Mouse (Mus musculus) skeletal muscle tissue, adult 2 months (tissue): Measurements from ENCODE around the gene 4930524B15Rik.
"Not testable (repeated sequence)": the region's sequence is repeated elsewhere in the genome, so short reads cannot be mapped to it uniquely, and the experiment has no call there.

Experiments
- DNase-seq: peaks from one replicate; pipeline ENCODE4 v3.0.0-alpha.2; 2012; ENCODE audit warnings: low read depth, low spot score

4930524B15Rik gene

GRCm38 (mm10) chr11:31965256-31966134 is at the start of gene 4930524B15Rik:
Gene 4930524B15Rik (plus strand): TSS chr11:31965592.
- no peak for DNase-seq

DNA sequence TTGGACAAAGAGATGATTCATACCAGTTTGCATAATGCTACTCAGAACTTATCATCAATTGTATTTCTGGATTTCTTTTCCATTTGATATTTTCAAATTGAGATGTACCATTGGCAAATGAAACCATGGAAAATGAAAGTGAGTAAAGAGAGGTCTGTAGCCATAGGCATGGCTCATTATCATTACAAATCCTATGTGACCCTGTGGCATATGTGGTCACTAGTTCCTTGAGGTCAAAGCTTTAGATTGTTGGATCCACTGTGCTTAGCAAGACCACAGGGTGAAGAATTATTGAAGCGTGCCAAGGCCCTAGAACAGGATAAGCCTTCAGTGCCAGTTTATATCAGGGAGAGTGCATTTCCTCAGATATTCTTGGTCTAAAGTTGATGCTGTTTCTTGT is 47.6 kb upstream of the 4930524B15Rik start:
- DNase-seq = no peak

- no peak for DNase-seq
Measured at GRCm38 (mm10) chr11:31930051-31930450, 35.3 kb upstream of the 4930524B15Rik start.

DNA sequence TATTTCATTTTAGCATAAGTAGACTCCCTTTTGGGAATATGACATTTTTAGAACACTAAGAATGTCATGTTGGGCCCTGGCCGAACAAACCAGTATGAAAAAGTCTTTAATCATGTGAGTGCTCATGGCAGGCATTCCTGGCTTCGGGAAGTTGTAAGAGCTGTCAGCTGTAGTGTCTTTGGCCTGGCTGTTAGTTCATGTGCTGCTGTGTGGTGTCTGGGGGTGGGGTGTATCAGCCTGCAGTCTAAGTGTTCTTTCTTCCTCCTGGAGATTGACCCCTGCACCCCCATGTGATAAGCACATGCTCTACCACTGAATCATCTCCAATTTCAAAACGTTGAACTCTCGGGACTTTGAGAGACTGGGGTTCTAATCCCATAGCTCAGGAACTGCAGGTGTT is 29.7 kb upstream of the 4930524B15Rik start:
- DNase-seq = no peak

DNA sequence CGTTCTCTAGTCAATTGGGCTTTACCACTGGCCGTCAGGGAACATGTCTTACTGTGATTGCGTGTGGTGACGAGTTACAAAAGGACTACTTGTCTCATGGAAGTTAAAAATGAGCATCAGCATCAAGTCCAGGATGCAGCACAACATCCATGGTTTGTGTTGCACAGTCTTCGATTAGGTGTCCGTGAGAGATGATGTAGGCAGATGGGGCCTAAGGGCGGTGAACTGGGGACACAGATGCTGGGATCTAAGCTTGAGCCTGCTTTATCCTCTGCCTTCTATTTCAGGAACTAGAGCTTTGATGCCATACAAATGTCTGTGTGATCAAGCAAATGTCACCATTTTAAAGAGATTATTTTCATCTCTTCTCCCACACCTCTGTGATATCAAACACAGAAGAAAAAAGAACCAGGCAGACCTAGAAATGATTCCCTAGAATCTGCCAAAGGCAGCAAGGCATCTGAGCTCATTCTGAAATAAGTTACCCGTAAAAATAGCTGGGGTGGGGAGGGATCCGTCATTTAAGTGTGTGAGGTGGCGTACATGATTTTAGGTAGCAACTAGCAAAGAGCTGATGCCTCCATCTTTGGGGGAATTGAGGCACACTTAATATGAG is 28.4 kb upstream of the 4930524B15Rik start:
- no peak for DNase-seq

GRCm38 (mm10) chr11:31940898-31941639 is 24.3 kb upstream of the 4930524B15Rik start:
- no peak for DNase-seq

DNA sequence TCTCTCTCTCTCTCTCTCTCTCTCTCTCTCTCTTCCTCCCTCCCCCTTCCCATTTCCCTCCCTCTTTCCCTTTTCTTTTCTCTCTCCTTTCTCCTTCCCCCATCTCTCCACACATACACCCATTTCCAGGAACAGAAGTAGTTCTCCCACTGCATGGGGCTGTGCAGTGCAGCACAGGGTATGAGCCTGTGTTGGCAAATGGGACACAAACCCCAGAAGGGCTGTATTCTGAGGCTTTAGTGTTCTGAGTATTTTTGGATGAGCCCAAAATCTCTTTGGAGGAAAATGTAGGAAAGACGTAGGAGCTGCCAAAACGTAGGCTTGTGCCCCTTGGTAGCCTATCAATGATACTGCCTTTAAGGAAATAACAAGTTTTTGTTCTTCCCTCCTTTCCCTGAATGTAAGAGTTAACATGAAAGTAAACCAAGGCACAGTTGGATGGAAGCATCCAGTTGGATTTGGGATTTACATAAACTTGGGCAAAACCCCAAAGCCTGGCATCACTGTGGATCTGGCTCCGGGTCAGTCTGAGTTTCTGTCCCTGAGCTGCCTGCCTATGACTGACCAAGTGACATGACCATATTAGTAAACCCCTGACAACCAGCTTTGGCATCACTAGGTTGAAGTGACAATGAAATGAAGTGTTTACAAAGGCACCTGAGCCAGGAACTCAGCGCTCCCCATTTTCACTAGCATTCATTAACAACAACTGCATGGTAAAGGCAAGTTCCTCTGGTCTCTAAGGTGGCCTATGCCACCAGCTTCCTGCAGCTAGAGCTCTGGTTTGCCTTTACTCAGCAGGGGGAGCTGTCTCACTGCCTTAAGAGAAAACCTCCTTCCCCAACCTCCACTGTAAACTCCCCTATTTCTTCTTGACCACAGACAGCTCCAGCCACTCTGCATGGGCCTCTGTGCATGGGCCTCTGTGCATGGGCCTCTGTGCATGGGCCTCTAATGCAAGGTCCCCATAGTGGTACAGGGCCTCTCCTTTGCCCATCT is 23.5 kb upstream of the 4930524B15Rik start:
- DNase-seq = no peak

GRCm38 (mm10) chr11:31945471-31945870 is 19.9 kb upstream of the 4930524B15Rik start:
- DNase-seq = no peak

DNA sequence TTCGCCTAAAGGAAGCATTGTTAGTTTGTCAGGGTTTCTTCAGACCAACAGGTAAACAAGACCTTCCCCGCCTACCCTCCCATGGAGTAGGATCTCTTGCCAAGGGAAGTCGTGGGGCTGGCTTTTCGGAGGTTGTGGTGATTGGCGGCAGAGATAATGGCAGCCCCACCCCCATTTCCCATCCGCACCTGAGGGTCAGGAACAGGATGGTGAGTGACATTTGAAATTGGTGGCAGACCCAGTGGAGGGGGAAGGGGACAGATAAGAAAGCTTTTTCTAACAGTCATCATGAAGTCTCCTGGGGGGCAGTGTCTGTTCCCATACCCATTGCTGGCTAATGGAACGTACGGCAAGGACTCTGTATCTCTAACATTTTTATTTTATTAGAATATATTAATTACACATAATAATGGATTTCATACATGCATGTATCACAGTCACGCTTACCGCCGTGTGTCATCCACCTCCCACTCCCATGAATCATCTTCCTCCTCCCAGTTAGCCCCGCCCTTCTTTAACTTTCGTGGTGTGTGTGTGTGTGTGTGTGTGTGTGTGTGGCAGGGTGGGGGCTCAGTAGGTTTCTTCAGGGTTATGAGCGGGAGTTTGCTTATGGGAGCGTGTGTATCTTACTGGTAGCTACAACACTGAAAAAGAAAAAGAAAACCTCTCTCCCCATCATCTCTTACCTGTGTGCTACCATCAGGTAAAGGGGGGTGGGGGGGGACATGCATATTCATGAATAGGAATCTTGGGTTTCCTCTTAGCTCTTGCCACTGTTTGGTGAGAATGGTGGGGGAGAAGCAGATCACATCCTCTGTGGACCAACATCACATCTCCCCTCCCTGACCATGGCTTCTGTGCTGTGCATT is 16.7 kb upstream of the 4930524B15Rik start:
- no peak for DNase-seq

GRCm38 (mm10) chr11:31949331-31949785 is 16.0 kb upstream of the 4930524B15Rik start:
- peak; percentile 58 for DNase-seq

DNA sequence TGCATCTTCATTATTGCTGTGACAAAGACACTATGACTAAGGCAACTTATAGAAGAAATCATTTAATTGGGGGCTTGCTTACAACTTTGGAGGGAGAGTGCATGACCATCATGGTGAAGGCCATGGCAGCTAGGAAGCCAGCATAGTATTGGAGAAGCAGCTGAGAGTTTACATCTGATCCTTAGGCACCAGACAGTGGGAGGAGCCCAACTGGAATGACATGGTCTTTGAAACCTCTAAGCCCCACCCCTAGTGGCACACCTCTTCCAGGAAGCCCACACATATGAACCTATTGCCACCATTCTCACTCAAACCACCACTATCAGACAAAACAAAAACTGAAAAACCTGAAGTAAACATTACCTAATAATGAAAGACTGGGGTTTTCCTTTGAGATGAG is 5.3 kb upstream of the 4930524B15Rik start:
- no peak for DNase-seq

GRCm38 (mm10) chr11:31963993-31964392 is 1.4 kb upstream of the 4930524B15Rik start:
- no peak for DNase-seq

- no peak for DNase-seq
Measured at GRCm38 (mm10) chr11:31974132-31974531, 8.7 kb downstream of the 4930524B15Rik start.

GRCm38 (mm10) chr11:31974826-31975225 is 9.4 kb downstream of the 4930524B15Rik start:
- DNase-seq = no peak

GRCm38 (mm10) chr11:31975678-31976077 is 10.3 kb downstream of the 4930524B15Rik start:
- no peak for DNase-seq

GRCm38 (mm10) chr11:31976137-31976536 is 10.7 kb downstream of the 4930524B15Rik start:
- DNase-seq = no peak

- DNase-seq = not testable (repeated sequence)
Measured at GRCm38 (mm10) chr11:31980089-31980488, 14.7 kb downstream of the 4930524B15Rik start.

GRCm38 (mm10) chr11:31981830-31982229 is 16.4 kb downstream of the 4930524B15Rik start:
- DNase-seq = no peak

DNA sequence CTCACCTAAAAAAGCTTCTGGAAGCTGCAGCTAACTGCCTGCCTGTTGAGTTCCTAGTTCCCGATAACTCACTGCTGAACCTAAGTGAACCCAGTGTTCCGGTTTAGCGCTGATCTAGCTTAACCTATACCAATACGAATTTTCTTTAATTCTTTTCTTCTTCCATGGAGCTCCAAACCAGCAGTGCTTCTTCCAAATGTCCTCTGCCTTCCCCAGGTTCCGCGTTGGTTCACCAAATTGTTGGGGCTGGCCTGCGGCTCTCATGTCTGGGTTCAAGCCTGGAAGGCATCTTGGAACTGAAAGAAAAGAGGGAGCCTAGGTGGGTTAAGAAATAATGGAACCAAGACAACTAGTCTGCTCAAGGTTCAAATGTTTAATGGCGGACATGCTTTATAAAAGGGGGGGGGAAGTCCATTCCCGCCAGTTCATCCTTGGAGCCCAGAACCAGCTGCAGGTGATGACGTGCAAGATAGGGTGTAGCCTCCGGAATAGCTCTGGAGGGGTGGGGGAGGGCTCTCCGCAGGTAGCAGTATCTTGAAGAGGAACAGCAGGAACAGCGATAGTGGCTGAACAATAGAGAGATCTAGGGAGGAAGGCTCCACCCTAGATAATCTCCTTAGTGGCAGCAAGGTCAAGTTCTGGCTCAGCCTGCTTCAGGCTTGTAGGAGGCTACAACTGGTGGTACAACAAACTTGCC is 17.0 kb downstream of the 4930524B15Rik start:
- DNase-seq = not testable (repeated sequence)
